Mouse (Mus musculus) bone marrow macrophage, adult 2 months (primary cell): ENCODE data around the gene Pck1.

Experiments used
- CTCF ChIP-seq: IDR thresholded peaks from 2 replicates; pipeline ENCODE4 v1.5.1; 2012; ENCODE audit warnings: low read depth, mild to moderate bottlenecking, low read length, moderate library complexity
- POLR2A ChIP-seq: IDR thresholded peaks from 2 replicates; pipeline ENCODE4 v1.6.1; 2012; ENCODE audit warnings: mild to moderate bottlenecking, low read depth, low read length, borderline replicate concordance

DNA sequence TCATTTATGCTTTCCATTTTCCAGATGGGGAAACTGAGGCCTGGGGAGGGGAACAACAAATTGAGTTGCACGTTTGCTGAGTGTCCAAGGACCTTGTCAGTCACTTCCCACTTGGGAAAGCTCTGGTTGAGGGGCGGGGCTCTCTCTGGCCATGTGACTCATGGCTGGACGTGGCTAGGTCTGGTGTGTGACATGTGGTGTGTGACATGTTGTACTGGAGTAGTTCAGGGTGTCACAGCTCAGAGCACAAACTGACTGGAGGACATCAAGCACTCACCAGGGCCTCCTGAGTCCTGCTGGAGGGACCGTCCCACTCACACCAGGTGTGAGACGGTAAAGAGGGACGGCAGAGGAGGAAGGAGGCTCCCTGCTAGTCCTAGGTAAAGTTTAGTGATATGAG is 32.4 kb downstream of the Pck1 start:
- TF ChIP-seq POLR2A, result no peak
- TF ChIP-seq CTCF, result no peak
